Mouse (Mus musculus): ENCODE results near the gene Slc27a5.

DNA sequence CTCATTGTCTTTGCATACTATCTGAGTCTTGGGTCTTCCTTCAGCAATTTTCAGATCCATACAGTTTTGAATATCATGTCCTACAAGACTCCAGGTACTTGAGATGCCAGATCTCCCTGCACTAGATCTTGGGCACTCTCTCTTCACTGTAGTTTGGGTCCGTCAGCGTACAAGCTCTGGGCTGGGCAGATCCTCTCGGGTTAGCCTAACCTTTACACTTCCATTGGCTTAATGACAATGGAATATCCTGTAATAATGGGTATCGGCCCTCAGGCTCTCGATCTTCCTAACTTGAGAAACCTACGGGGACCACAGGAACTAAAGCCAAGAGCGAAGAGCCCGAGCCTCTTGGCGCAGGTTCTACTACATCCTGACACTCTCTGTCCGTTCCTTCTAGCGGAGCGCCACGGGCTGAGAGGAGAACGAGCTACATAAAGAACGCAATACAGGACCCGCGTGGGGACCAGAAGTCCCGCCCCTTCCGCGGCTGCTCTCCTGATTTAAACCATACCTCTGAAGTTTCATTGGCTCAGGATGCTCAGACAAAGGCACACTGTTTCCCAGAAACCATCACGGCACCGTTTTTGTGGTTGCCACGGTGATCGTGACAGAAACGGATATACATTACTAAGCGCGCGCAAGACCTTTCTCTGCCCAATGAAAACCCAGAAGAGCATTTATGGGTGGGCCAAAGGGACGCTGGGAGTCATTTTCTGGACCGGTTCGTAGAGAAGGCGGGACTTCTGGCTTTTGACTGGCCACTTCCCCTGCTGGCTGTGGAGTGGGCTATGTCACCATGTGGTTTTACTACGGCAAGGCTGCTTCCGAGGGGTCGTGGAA is 48.7 kb downstream of the Slc27a5 start:
- TF ChIP-seq CTCF (IDR thresholded peaks at IDR 0.05; ENCODE audit: insufficient read depth, low read depth, low read length): no peak
- TF ChIP-seq POLR2A (IDR thresholded peaks at IDR 0.05; ENCODE audit: insufficient read depth, low read depth, low read length): peak; percentile 57
